Mouse (Mus musculus): ENCODE results near the gene Rbbp8nl. TPM values are rescaled to one million over a fixed set of nuclear protein-coding genes. Genes with fewer than 3 reads are reported as not detected.
A peak's percentile ranks its signal among the peaks of the same experiment; 100 is the strongest.
"Not testable (repeated sequence)": the region's sequence is repeated elsewhere in the genome, so short reads cannot be mapped to it uniquely, and the experiment has no call there.

The Rbbp8nl gene
- polyA plus RNA-seq, 1 experiment from 2014 or later: 1.1 TPM

DNA sequence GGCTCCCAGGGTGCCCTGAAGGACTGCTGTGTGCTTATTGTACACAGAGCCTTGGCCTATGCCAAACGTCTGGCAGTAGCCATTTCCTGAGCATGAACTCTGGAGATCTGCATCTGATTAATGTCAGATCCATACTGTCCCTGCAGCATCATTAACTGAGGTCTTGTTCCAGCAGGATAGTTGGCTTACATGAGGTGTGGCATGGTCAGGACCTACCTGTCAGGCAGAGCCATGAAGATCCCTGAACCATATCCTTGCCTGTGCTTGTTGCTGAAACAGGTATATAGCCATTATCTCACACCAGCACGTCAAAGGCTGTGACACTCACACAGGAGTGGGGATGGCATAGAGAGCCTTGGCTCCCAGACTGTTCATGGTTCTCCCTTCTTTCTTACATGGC, 21.7 kb downstream of the Rbbp8nl start:
- H3K36me3 ChIP-seq (ENCODE audit: control insufficient read depth, insufficient read depth, low read length): peaks cover 31% of the 10 kb centered on the region
- 75% methylated on average over 2 of the region's 2 CpGs for WGBS

DNA sequence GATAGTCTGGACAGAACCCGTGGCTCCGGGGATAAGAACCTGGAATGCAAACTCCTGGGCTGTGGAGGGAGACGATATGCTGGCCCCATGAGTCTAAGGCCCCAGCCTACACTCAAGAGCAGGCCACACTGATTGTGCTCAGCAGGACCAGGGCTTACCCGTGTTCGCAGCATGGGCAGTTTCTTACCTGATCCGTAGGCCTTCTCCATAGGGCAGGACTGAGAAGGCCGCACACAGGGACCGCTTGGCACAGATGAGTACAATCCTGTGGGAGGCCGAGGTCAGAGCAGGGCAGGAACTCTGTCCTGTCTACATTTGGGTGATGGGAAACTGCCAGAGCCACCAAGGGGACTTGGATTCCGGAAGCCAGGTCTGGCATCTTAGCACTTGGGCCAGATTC, 26.8 kb downstream of the Rbbp8nl start:
- Histone ChIP-seq H3K4me2 (replicated peaks; ENCODE audit: low read depth, low read length) (no peak overlapping the region), H3K36me3 (ENCODE audit: control insufficient read depth, insufficient read depth, low read length) (peaks cover 62% of the 10 kb centered on the region), H3K9ac (ENCODE audit: low read depth, low read length) (no peak overlapping the region), H3K9me3 (ENCODE audit: control insufficient read depth, low read length) (no peaks in the 10 kb centered on the region), H3K27ac (ENCODE audit: low read depth, low read length) (peak overlapping the region; percentile 30; the same call in 1 of the 2 replicates), H3K27me3 (ENCODE audit: control insufficient read depth, insufficient read depth, low read length) (no peaks in the 10 kb centered on the region), H3K4me3 (ENCODE audit: low read length) (no peak overlapping the region), H3K4me1 (ENCODE audit: control insufficient read depth, insufficient read depth, low read length) (peaks cover 7% of the 10 kb centered on the region; the same call in 1 of the 2 replicates)
- no peak for ATAC-seq (ENCODE audit: low FRiP score, low TSS enrichment)
- 88% methylated on average over 10 of the region's 10 CpGs for WGBS

More for the DNA sequence above, 21.7 kb downstream of the Rbbp8nl start:
- no peak overlapping the region for H3K4me3 ChIP-seq (ENCODE audit: low read length)
- H3K9ac ChIP-seq (ENCODE audit: low read depth, low read length): no peak overlapping the region
- no peak overlapping the region for H3K4me2 ChIP-seq (replicated peaks; ENCODE audit: low read depth, low read length)
- ATAC-seq (ENCODE audit: low FRiP score, low TSS enrichment): no peak
- H3K9me3 ChIP-seq (ENCODE audit: control insufficient read depth, low read length): no peaks in the 10 kb centered on the region
- H3K4me1 ChIP-seq (ENCODE audit: control insufficient read depth, insufficient read depth, low read length): peaks cover 16% of the 10 kb centered on the region; the same call in 1 of the 2 replicates
- no peaks in the 10 kb centered on the region for H3K27me3 ChIP-seq (ENCODE audit: control insufficient read depth, insufficient read depth, low read length)
- no peak overlapping the region for H3K27ac ChIP-seq (ENCODE audit: low read depth, low read length)

GRCm38 (mm10) chr2:180262441-180262840, 27.2 kb downstream of the Rbbp8nl start:
- 74% methylated on average over 3 of the region's 3 CpGs for WGBS
- H3K4me1 ChIP-seq (ENCODE audit: control insufficient read depth, insufficient read depth, low read length): peaks cover 7% of the 10 kb centered on the region; the same call in 1 of the 2 replicates
- no peak overlapping the region; the same call in 1 of the 2 replicates for H3K27ac ChIP-seq (ENCODE audit: low read depth, low read length)
- H3K4me3 ChIP-seq (ENCODE audit: low read length): no peak overlapping the region
- H3K9me3 ChIP-seq (ENCODE audit: control insufficient read depth, low read length): no peaks in the 10 kb centered on the region
- H3K36me3 ChIP-seq (ENCODE audit: control insufficient read depth, insufficient read depth, low read length): peaks cover 62% of the 10 kb centered on the region
- H3K9ac ChIP-seq (ENCODE audit: low read depth, low read length): no peak overlapping the region
- ATAC-seq (ENCODE audit: low FRiP score, low TSS enrichment): no peak
- H3K4me2 ChIP-seq (replicated peaks; ENCODE audit: low read depth, low read length): no peak overlapping the region
- H3K27me3 ChIP-seq (ENCODE audit: control insufficient read depth, insufficient read depth, low read length): no peaks in the 10 kb centered on the region

GRCm38 (mm10) chr2:180261901-180262300, 27.8 kb downstream of the Rbbp8nl start:
- Histone ChIP-seq H3K9ac (ENCODE audit: low read depth, low read length) (no peak overlapping the region), H3K36me3 (ENCODE audit: control insufficient read depth, insufficient read depth, low read length) (peaks cover 62% of the 10 kb centered on the region), H3K27me3 (ENCODE audit: control insufficient read depth, insufficient read depth, low read length) (no peaks in the 10 kb centered on the region), H3K4me3 (ENCODE audit: low read length) (no peak overlapping the region), H3K9me3 (ENCODE audit: control insufficient read depth, low read length) (no peaks in the 10 kb centered on the region), H3K27ac (ENCODE audit: low read depth, low read length) (0 out of 2 replicates have a peak overlapping the region, but pooled peaks have one; percentile 7), H3K4me2 (replicated peaks; ENCODE audit: low read depth, low read length) (no peak overlapping the region), H3K4me1 (ENCODE audit: control insufficient read depth, insufficient read depth, low read length) (peaks cover 7% of the 10 kb centered on the region; the same call in 1 of the 2 replicates)
- ATAC-seq (ENCODE audit: low FRiP score, low TSS enrichment): no peak
- 85% methylated on average over 7 of the region's 7 CpGs for WGBS

- H3K4me1 ChIP-seq (ENCODE audit: control insufficient read depth, insufficient read depth, low read length): peaks cover 11% of the 10 kb centered on the region; the same call in 1 of the 2 replicates
- H3K4me2 ChIP-seq (replicated peaks; ENCODE audit: low read depth, low read length): no peak overlapping the region
- H3K9me3 ChIP-seq (ENCODE audit: control insufficient read depth, low read length): no peaks in the 10 kb centered on the region
- ATAC-seq (ENCODE audit: low FRiP score, low TSS enrichment): no peak
- H3K27me3 ChIP-seq (ENCODE audit: control insufficient read depth, insufficient read depth, low read length): no peaks in the 10 kb centered on the region
- no peak overlapping the region for H3K27ac ChIP-seq (ENCODE audit: low read depth, low read length)
- H3K4me3 ChIP-seq (ENCODE audit: low read length): no peak overlapping the region
- H3K36me3 ChIP-seq (ENCODE audit: control insufficient read depth, insufficient read depth, low read length): peaks cover 58% of the 10 kb centered on the region
- no peak overlapping the region for H3K9ac ChIP-seq (ENCODE audit: low read depth, low read length)
- 57% methylated on average over 8 of the region's 8 CpGs for WGBS
These were observed 28.8 kb downstream of the Rbbp8nl start for GRCm38 (mm10) chr2:180260610-180261480.

DNA sequence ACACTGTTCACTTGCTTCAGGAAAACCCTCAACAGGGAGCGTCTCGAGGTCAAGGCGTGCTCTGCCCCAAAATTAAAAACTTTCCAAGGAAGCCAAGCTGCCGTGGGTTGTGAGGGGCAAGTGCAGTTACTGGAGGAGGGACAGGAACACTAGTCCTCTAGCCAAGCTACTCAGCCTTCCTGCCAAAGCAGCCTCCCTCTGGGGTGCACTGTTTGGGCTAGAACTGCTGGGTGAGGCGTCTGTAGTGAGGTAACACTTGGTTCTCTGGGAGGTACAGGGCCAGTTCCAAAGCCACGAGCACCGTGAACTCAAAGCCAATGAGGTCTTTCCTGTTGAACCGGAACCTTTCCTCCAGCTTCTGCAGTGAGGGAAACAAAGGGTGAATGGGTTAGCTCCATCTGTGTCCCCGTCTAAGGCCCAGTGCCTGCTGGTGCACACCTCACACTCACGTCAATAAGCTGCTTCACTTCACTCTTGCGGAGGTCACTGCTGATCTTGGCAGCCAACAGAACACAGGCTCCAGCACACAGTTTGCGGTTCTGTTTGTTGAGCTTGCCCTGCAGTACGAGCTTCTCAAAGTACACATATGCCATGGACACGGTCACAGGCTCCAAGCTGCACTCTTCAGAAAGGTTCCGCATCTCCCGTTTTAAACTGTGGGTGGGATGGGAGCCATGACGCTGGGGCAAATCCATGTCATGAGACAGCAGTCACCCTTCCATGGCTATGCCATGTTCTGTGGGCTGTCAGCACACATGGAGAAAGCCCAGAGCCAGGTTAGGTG, 29.7 kb downstream of the Rbbp8nl start:
- 73% methylated on average over 17 of the region's 17 CpGs for WGBS
- H3K27ac ChIP-seq (ENCODE audit: low read depth, low read length); H3K9ac ChIP-seq (ENCODE audit: low read depth, low read length); H3K4me3 ChIP-seq (ENCODE audit: low read length); ATAC-seq (ENCODE audit: low FRiP score, low TSS enrichment); H3K27me3 ChIP-seq (ENCODE audit: control insufficient read depth, insufficient read depth, low read length); H3K9me3 ChIP-seq (ENCODE audit: control insufficient read depth, low read length); H3K4me2 ChIP-seq (replicated peaks; ENCODE audit: low read depth, low read length): not testable (repeated sequence)
- peaks cover 58% of the 10 kb centered on the region for H3K36me3 ChIP-seq (ENCODE audit: control insufficient read depth, insufficient read depth, low read length)
- H3K4me1 ChIP-seq (ENCODE audit: control insufficient read depth, insufficient read depth, low read length): peaks cover 11% of the 10 kb centered on the region; the same call in 1 of the 2 replicates

DNA sequence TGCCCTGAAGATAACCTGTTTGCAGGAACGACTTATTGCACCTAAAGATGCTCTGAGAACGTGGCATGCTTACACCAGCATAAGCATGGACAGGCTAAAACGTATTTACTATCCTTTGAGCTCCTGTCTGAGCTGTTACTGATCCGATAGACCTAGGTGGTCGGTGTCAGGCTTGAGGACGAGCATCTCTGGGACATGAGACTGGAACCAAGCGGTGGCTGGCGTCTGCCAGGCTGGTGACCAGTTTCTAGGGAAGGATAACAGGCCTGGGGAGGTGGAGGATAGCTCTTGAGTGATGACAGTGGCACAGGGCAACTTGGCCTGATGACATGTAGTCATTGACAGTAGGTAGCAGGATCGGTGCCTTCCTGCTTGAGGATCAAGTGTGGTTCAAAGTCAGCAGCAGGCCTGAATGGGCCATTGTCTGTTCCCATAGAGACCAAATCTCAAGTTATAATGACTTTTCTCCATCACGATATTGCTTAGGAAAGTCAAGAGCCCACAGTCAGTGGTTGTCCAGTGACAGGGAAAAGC, 30.7 kb downstream of the Rbbp8nl start:
- not testable (repeated sequence) for H3K9me3 ChIP-seq (ENCODE audit: control insufficient read depth, low read length); H3K9ac ChIP-seq (ENCODE audit: low read depth, low read length); H3K27ac ChIP-seq (ENCODE audit: low read depth, low read length); H3K4me3 ChIP-seq (ENCODE audit: low read length); ATAC-seq (ENCODE audit: low FRiP score, low TSS enrichment); H3K27me3 ChIP-seq (ENCODE audit: control insufficient read depth, insufficient read depth, low read length); H3K4me2 ChIP-seq (replicated peaks; ENCODE audit: low read depth, low read length)
- 81% methylated on average over 10 of the region's 10 CpGs for WGBS
- peaks cover 11% of the 10 kb centered on the region; the same call in 1 of the 2 replicates for H3K4me1 ChIP-seq (ENCODE audit: control insufficient read depth, insufficient read depth, low read length)
- peaks cover 52% of the 10 kb centered on the region for H3K36me3 ChIP-seq (ENCODE audit: control insufficient read depth, insufficient read depth, low read length)

DNA sequence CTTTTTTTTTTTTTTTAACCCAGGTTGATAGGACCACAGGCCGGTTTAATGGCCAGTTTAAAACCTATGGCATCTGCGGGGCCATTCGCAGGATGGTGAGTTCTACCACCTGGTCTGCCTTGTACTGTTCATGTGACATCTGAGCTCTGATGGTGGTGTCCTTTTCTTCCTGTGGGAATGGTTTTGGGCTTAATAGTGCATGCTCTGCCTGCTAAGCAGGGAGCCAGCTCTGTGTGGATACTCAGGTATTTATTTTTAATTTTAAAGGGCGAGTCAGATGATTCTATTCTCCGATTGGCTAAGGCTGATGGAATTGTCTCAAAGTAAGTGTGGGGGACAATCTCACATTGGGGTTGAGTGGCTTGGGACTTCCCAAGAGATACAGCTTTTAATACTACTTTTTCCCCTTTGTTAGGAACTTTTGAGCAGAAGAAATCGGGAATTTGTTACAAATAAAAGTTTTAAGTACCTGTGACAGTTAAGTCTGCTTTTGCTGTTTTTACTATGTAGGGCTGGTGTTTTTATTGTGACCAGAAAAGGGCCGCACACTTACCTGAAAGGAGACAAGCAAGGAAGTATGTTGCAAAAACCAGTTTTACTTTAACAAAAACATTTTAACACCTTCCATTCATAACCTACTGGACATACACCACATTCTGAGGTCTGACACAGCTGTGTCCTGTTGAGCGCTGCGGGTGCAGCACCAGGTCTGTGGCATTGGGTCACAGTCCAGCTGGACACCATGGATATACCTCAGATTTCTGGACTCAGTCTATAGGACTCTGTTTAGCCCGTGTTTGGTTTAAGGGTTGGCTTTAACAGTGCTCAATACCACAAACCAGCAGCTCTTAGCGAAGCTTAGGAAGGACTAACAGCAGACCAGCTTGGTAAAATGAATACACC, 31.5 kb downstream of the Rbbp8nl start:
- peaks cover 11% of the 10 kb centered on the region; the same call in 1 of the 2 replicates for H3K4me1 ChIP-seq (ENCODE audit: control insufficient read depth, insufficient read depth, low read length)
- H3K9ac ChIP-seq (ENCODE audit: low read depth, low read length): peak overlapping the region; percentile 95
- 51% methylated on average over 11 of the region's 11 CpGs for WGBS
- no peaks in the 10 kb centered on the region for H3K27me3 ChIP-seq (ENCODE audit: control insufficient read depth, insufficient read depth, low read length)
- no peak overlapping the region for H3K27ac ChIP-seq (ENCODE audit: low read depth, low read length)
- no peak for ATAC-seq (ENCODE audit: low FRiP score, low TSS enrichment)
- peaks cover 48% of the 10 kb centered on the region for H3K36me3 ChIP-seq (ENCODE audit: control insufficient read depth, insufficient read depth, low read length)
- H3K4me3 ChIP-seq (ENCODE audit: low read length): peak overlapping the region; percentile 92
- H3K9me3 ChIP-seq (ENCODE audit: control insufficient read depth, low read length): no peaks in the 10 kb centered on the region
- H3K4me2 ChIP-seq (replicated peaks; ENCODE audit: low read depth, low read length): peak overlapping the region; percentile 83
